Mouse (Mus musculus): ENCODE measurements around the gene Il23a.
"Not testable (repeated sequence)": the region's sequence is repeated elsewhere in the genome, so short reads cannot be mapped to it uniquely, and the experiment has no call there.

The Il23a gene

DNA sequence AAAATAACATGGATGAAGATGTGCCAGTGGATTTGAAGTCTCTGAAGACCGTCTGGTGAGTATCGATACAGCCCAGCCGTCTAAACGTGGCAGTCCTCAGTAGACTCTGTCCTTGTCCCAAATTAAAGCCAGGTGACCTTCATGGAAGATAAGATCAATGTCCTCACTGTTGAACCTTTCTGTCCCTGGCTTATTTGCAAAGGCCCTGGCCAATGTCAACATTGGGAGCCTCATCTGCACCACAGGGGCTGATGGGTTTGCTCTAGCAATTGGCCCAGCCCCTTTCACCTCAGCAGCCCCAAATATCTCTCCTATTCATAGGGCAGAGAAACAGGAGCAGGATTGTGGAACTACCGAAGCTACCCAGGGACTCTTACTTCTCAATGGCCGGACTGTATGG lies 30.2 kb downstream of the Il23a start, which contains the start of gene Apof:
Gene Apof (plus strand): TSS at position 301 of the 400 bp plus-strand sequence.
- no peak for DNase-seq (ENCODE audit: low spot score)

DNA sequence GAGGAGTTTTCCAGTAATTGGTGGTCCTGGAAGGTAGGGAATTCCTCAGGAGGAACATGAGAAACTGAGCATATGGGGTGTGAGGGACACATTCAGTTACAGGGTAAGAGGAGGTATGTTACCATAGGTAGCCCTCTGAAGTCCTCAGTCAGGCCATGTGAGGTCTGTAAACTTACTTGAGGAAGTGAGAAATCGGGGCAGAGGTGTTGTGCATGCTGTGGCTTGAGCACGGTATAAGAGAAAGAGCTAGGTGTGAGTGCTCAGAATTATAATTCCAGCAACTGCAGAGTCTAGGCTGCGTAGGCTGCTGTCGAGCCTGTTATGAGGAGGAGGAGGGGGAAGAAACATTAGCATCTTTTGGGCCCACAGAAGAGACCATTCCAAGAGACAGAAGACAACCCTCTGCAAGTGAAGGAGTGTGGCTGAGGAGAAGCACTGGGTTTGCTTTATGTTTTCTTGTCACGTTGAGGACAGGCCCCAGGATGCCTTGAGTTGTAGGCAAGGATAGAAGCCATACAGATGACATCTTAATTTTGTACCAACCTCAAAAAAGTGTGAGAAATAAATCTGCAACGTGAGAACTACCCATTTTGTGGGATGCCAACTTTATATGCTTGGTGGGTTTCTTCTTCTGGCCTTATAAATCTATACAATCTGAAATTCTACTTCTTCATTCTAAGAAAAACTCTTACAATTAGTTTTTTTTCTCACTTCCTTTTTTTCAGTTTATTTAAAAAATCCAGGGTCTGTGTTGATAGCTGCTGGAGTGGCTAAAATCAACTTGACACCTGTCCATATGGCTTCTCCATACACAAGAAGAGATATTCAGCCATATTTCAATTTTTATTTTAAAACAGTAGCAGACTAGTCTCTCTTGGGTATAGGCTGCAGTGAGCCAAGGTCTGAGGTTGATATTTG lies 34.9 kb downstream of the Il23a start:
- DNase-seq (ENCODE audit: low spot score), result no peak

GRCm38 (mm10) chr10:128262300-128262699 lies 36.3 kb downstream of the Il23a start:
- no peak for DNase-seq (ENCODE audit: low spot score)

DNA sequence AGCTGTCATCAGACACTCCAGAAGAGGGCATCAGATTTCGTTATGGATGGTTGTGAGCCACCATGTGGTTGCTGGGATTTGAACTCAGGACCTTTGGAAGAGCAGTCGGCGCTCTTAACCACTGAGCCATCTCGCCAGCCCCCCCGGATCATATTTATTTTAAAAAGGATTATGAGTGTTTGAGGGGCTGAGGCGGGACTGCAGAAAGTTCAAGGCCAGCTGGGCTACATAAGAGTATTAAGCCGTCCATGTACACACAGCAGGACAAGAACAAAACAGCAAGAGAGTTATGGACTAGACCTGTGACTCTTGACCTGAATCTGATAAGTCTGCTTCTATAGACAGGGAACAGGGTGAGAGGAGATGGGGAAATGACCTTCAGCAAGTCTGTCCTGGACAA lies 38.2 kb downstream of the Il23a start:
- DNase-seq (ENCODE audit: low spot score), result not testable (repeated sequence)

- no peak for DNase-seq (ENCODE audit: low spot score)
Observed at GRCm38 (mm10) chr10:128259946-128260345, 38.6 kb downstream of the Il23a start.

DNA sequence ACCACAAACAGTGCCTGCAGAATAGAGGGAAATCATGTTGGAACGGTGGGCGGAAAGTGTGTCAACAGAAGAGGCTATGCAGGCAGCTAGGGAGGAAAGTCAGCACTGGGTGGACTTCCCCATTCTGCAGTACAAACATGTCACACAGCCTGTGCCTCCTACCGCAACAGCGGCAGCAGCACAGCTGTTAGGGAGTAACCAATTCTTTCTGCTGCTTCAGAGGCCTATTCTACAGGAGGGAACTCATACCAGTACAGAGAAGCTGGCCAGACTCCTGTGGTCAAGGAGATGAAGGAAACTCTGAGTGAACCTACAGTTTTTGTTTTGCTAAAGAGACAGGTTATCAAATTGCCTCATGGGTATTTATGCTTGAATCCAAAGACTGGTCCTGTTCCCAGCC lies 39.6 kb downstream of the Il23a start:
- no peak for DNase-seq (ENCODE audit: low spot score)

- no peak for DNase-seq (ENCODE audit: low spot score)
Observed at GRCm38 (mm10) chr10:128256328-128256727, 42.2 kb downstream of the Il23a start.

- DNase-seq (ENCODE audit: low spot score), result no peak
Observed at GRCm38 (mm10) chr10:128255925-128256324, 42.6 kb downstream of the Il23a start.

DNA sequence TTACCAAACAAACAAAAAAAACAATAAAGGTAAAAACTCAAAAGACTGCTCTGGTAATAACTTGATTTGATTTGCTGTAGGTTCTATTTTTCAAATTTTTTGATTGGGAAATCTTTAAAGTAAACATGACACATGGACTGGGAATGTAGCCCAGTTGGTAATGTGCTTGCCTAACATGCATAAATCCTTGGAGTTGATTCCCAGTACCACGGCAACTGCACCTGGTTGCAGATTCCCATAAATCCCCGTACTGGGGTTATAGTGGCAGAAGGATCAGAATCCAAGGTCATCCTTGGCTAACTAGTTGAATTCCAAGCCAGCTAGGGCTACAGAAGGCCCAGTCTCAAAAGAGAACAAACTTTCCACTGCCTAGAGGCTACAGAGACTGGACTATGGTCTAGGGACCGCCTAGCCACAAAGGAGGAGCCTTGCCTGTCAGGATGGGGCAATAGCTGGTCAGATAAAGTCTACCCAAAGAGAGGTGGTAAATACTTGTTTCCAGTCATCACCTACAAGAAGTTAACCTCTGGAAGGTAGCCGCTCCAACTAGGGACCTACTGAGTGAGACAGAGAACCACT lies 44.8 kb downstream of the Il23a start, which contains the start of gene Apon:
Gene Apon (plus strand): TSS at position 420 of the 579 bp plus-strand sequence.
- peak; percentile 77 for DNase-seq (ENCODE audit: low spot score)

DNA sequence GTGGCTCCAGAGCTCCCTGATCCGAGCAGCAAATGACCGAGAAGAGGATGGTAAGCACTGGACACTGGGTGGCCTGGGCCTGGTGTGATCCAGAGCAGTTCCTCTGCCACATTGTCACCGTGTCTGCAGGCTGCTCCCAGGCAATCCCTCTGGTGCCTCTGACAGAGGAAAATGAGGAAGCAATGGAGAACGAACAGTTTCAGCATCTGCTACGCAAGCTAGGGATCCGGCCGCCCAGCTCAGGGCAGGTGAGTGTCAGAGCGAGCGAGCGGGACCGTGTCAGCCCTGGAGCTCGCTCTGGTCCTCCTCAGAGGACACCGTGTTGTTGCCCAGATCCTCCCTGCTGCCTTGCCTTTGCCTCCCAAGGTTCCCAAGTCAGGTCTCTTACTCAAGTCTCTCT lies 48.0 kb downstream of the Il23a start:
- DNase-seq (ENCODE audit: low spot score), result no peak

- DNase-seq (ENCODE audit: low spot score), result peak; percentile 32
Observed at GRCm38 (mm10) chr10:128247020-128247732, 51.4 kb downstream of the Il23a start.

Measured in adipocyte (in vitro differentiated cells).